Mouse (Mus musculus) stomach, postnatal 0 days (tissue): ENCODE data around the gene Zhx3.

Experiments used
- CTCF ChIP-seq: IDR thresholded peaks from 2 replicates; pipeline ENCODE4 v1.5.1; 2016; ENCODE audit warnings: antibody characterized with exemption, low read depth, mild to moderate bottlenecking, moderate library complexity
- EP300 ChIP-seq: optimal IDR thresholded peaks from 2 replicates; pipeline ENCODE3; 2016; ENCODE audit warnings: antibody characterized with exemption

- TF ChIP-seq CTCF = no peak
- no peak for TF ChIP-seq EP300
Observed at GRCm38 (mm10) chr2:160739647-160740356, 133.0 kb downstream of the Zhx3 start.
